Mouse (Mus musculus) midbrain, embryonic 12.5 days (tissue): ENCODE results near the gene Coro1b. TPM values are rescaled to one million over a fixed set of nuclear protein-coding genes. Genes with fewer than 3 reads are reported as not detected.
A peak's percentile ranks its signal among the peaks of the same experiment; 100 is the strongest.

ENCODE experiments used
- ATAC-seq: fragments of 200-750 bp; cut with Nextera tagmentation; 2 replicates; pipeline ENCODE4 v1.8.0; 2017; ENCODE audit warnings: low read depth, moderate TSS enrichment, moderate library complexity; ENCODE audit not compliant: low FRiP score
- H3K27ac ChIP-seq: fragments of 300-500 bp; sonication (generic); replicated peaks from 2 replicates; pipeline ENCODE4 v1.5.1; 2016; ENCODE audit warnings: mild to moderate bottlenecking
- H3K27me3 ChIP-seq: fragments of 300-500 bp; sonication (generic); 2 replicates; pipeline ENCODE4 v1.6.1; 2016; ENCODE audit warnings: mild to moderate bottlenecking
- H3K36me3 ChIP-seq: fragments of 300-500 bp; sonication (generic); 2 replicates; pipeline ENCODE4 v1.6.1; 2016
- H3K4me1 ChIP-seq: fragments of 300-500 bp; sonication (generic); 2 replicates; pipeline ENCODE4 v1.6.1; 2016
- H3K4me2 ChIP-seq: fragments of 300-500 bp; sonication (generic); replicated peaks from 2 replicates; pipeline ENCODE4 v1.6.1; 2016; ENCODE audit warnings: mild to moderate bottlenecking, moderate library complexity
- H3K4me3 ChIP-seq: fragments of 300-500 bp; sonication (generic); 2 replicates; pipeline ENCODE4 v1.5.1; 2016; ENCODE audit warnings: mild to moderate bottlenecking
- H3K9ac ChIP-seq: fragments of 300-500 bp; sonication (generic); replicated peaks from 2 replicates; pipeline ENCODE4 v1.6.1; 2016; ENCODE audit warnings: mild to moderate bottlenecking, moderate library complexity
- H3K9me3 ChIP-seq: fragments of 300-500 bp; sonication (generic); 2 replicates; pipeline ENCODE4 v1.6.1; 2016; ENCODE audit warnings: mild to moderate bottlenecking
- WGBS: fragments of 180-500 bp; shearing (Covaris S2); methylation state at CpG from one replicate; pipeline ENCODE4 v1.1.7; 2016; 5-methylcytosine and 5-hydroxymethylcytosine counted together
- polyA plus RNA-seq: library from polyadenylated mRNA; unstranded; fragments of >200 nt; fragmentation: Nextera tagmentation; extraction: Ambion mirVana; gene quantifications from 2 replicates; pipeline ENCODE4 v1.2.1, GENCODE M21; 2016

Coro1b gene
- polyA plus RNA-seq, 1 experiment from 2014 or later, result 133 TPM

- H3K36me3 ChIP-seq, result no peaks in the 10 kb centered on the region
- H3K27me3 ChIP-seq, result peaks cover 21% of the 10 kb centered on the region; the same call in 1 of the 2 replicates
- H3K4me1 ChIP-seq, result peaks cover 6% of the 10 kb centered on the region
- WGBS, result under 1% methylated on average over 42 of the region's 43 CpGs
- no peaks in the 10 kb centered on the region for H3K9me3 ChIP-seq
- peak overlapping the region; percentile 82 for H3K27ac ChIP-seq
- peak overlapping the region; percentile 77 for H3K4me2 ChIP-seq
- H3K9ac ChIP-seq, result peak overlapping the region; percentile 72
- H3K4me3 ChIP-seq, result peak overlapping the region; percentile 41
- ATAC-seq, result peak; percentile 95
Observed at GRCm38 (mm10) chr19:4169378-4169784, 21.0 kb downstream of the Coro1b start.

- Histone ChIP-seq H3K9me3 (no peaks in the 10 kb centered on the region), H3K9ac (peak overlapping the region; percentile 72), H3K27ac (peak overlapping the region; percentile 82), H3K36me3 (no peaks in the 10 kb centered on the region), H3K4me1 (peaks cover 7% of the 10 kb centered on the region), H3K4me3 (peak overlapping the region; percentile 41), H3K27me3 (peaks cover 25% of the 10 kb centered on the region; the same call in 1 of the 2 replicates), H3K4me2 (peak overlapping the region; percentile 77)
- peak; percentile 72 for ATAC-seq
- WGBS, result 8% methylated on average over 26 of the region's 27 CpGs
Observed at GRCm38 (mm10) chr19:4169810-4170209, 21.4 kb downstream of the Coro1b start.

- Histone ChIP-seq H3K4me2 (no peak overlapping the region), H3K9ac (no peak overlapping the region), H3K27ac (no peak overlapping the region), H3K36me3 (no peaks in the 10 kb centered on the region), H3K4me1 (peaks cover 17% of the 10 kb centered on the region), H3K4me3 (no peak overlapping the region), H3K27me3 (peaks cover 30% of the 10 kb centered on the region; the same call in 1 of the 2 replicates), H3K9me3 (no peaks in the 10 kb centered on the region)
- 86% methylated on average over 10 of the region's 10 CpGs for WGBS
- no peak for ATAC-seq
Observed at GRCm38 (mm10) chr19:4170723-4171392, 22.4 kb downstream of the Coro1b start.

GRCm38 (mm10) chr19:4171393-4172290 is 23.2 kb downstream of the Coro1b start:
- Histone ChIP-seq H3K4me3 (no peak overlapping the region), H3K36me3 (no peaks in the 10 kb centered on the region), H3K9me3 (no peaks in the 10 kb centered on the region), H3K4me2 (no peak overlapping the region), H3K9ac (peak overlapping the region; percentile 37; the same call in 1 of the 2 replicates), H3K27ac (no peak overlapping the region), H3K27me3 (peaks cover 35% of the 10 kb centered on the region), H3K4me1 (peaks cover 19% of the 10 kb centered on the region)
- no peak for ATAC-seq
- 73% methylated on average over 13 of the region's 13 CpGs for WGBS

GRCm38 (mm10) chr19:4172925-4173324 is 24.5 kb downstream of the Coro1b start:
- H3K27ac ChIP-seq, result no peak overlapping the region
- H3K9me3 ChIP-seq, result no peaks in the 10 kb centered on the region
- peaks cover 19% of the 10 kb centered on the region for H3K4me1 ChIP-seq
- no peak overlapping the region for H3K9ac ChIP-seq
- no peak overlapping the region for H3K4me2 ChIP-seq
- ATAC-seq, result no peak
- H3K27me3 ChIP-seq, result peaks cover 39% of the 10 kb centered on the region
- H3K4me3 ChIP-seq, result no peak overlapping the region
- WGBS, result 52% methylated on average over 11 of the region's 11 CpGs
- no peaks in the 10 kb centered on the region for H3K36me3 ChIP-seq

DNA sequence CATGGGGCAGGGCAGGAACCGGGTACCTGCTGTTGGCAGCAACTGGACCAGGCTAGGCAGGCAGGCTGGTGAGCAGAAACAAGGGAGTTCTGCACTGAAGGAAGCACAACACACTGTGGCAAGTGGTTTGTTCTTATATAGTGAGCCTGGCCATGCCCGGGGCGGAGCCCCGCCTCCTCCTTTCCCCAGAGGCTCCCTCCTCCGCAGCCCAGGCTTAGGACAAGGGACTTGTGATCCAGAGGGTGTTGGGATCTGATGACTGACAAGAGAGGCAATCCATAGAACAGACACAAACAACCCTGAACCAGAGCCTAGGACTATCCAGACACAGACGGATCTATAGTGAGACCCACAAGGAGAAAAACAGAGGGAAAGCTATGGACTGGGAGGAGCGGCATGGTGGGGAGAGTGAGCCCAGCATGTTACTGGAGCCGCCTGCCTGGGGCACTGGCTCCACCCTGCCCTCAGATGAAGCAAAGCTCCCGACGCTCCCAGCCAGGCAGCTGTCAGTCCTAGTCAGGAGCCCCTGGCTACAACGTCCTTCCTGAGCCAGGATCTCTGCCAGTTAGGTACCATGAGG is 27.0 kb downstream of the Coro1b start, which contains the start of gene Carns1:
Carns1 (minus strand) TSS at position 112 of the 580 bp plus-strand sequence.
- ATAC-seq, result peak; percentile 52; the same call in 1 of the 2 replicates
- H3K9ac ChIP-seq, result peak within 1 kb of the TSS; percentile 37
- peak within 1 kb of the TSS; percentile 2 for H3K4me3 ChIP-seq
- peaks cover 37% of the 10 kb centered on the region for H3K27me3 ChIP-seq
- peak within 1 kb of the TSS; percentile 46; the same call in 1 of the 2 replicates for H3K27ac ChIP-seq
- H3K4me2 ChIP-seq, result peak within 1 kb of the TSS; percentile 47
- no peaks in the 10 kb centered on the region for H3K36me3 ChIP-seq
- H3K4me1 ChIP-seq, result peaks cover 13% of the 10 kb centered on the region
- WGBS, result 4% methylated on average over 11 of the region's 11 CpGs
- no peaks in the 10 kb centered on the region for H3K9me3 ChIP-seq

GRCm38 (mm10) chr19:4180411-4180810 is 32.0 kb downstream of the Coro1b start:
- Histone ChIP-seq H3K4me3 (no peak overlapping the region), H3K4me1 (peaks cover 14% of the 10 kb centered on the region), H3K27me3 (peaks cover 10% of the 10 kb centered on the region; the same call in 1 of the 2 replicates), H3K36me3 (no peaks in the 10 kb centered on the region), H3K9ac (no peak overlapping the region), H3K27ac (no peak overlapping the region), H3K4me2 (no peak overlapping the region), H3K9me3 (no peaks in the 10 kb centered on the region)
- no peak for ATAC-seq
- WGBS, result 86% methylated on average over 7 of the region's 7 CpGs

DNA sequence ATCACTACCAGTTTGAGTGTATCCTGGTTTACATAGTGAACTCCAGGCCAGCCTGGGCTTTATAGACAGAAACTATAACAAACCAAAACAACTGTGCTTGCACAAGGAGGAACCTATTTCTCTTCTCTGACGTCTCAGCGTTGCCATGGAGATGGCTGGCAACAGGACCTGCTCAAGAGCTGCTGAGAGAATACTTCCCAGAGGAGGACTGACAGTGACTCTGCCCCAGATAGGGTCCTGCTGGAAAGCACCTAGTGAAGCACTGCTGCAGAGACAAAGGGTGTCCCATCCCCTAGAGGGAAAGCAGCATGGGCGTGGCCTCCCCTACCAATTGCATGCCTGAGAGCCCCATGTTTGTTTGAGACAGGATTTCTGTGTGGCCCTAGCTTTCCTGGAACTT is 33.5 kb downstream of the Coro1b start:
- Histone ChIP-seq H3K27me3 (peaks cover 1% of the 10 kb centered on the region; the same call in 1 of the 2 replicates), H3K4me2 (no peak overlapping the region), H3K4me1 (peaks cover 11% of the 10 kb centered on the region), H3K27ac (no peak overlapping the region), H3K36me3 (no peaks in the 10 kb centered on the region), H3K4me3 (no peak overlapping the region), H3K9ac (no peak overlapping the region), H3K9me3 (no peaks in the 10 kb centered on the region)
- WGBS, result 52% methylated on average over 3 of the region's 3 CpGs
- no peak for ATAC-seq

GRCm38 (mm10) chr19:4183689-4184088 is 35.3 kb downstream of the Coro1b start:
- 86% methylated on average over 2 of the region's 2 CpGs for WGBS
- Histone ChIP-seq H3K4me2 (no peak overlapping the region), H3K9me3 (no peaks in the 10 kb centered on the region), H3K27ac (no peak overlapping the region), H3K4me3 (no peak overlapping the region), H3K36me3 (no peaks in the 10 kb centered on the region), H3K4me1 (peaks cover 11% of the 10 kb centered on the region), H3K9ac (no peak overlapping the region), H3K27me3 (no peaks in the 10 kb centered on the region)
- no peak for ATAC-seq

DNA sequence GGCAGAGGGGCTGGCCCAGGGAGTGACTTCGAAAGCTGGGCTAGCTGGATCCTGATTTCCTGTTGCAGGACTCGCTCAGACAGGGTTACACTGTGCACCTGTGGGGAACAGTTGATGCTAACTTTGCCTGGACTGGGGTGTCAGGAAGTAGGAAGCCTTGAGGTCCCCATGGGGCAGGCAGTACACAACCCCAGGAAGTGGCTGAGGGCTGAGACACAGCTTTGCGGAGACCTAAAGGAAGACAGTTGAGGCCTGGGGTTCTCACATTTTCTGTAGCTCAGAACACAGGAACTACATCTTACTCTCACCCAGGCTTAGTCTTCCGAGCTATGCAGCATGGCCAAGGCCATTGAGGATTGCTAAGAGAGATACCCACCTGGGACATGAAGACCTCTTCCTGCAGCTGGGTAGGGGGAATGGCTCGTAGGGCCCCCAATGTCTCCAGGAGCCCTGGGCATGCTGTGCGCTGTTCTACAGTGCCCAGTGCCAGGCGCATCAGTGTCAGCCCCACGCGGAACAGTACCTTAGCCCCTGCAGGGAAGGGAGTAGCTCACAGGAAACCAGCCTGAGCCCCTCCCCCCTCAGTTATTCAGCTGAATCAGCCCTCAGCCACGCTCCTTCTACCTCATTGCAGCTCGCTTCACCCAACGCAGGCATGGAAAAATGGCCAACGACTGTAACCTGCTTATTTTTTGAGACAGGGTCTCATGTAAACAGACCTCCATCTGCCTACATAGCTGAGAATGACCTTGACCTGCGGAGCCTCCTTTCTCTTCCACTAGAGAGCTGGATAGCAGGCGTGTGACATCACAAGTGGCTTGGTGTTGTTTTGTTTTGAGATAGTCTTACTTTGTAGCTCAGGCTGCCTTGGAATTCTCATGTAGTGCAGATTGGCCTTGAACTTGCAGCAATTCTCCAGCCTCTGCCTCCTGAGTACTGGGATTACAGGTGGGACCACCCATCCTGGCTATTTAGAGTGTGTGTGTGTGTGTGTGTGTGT is 36.9 kb downstream of the Coro1b start:
- no peak for ATAC-seq
- Histone ChIP-seq H3K9me3 (no peaks in the 10 kb centered on the region), H3K4me2 (no peak overlapping the region), H3K27me3 (no peaks in the 10 kb centered on the region), H3K27ac (no peak overlapping the region), H3K36me3 (no peaks in the 10 kb centered on the region), H3K4me1 (peaks cover 11% of the 10 kb centered on the region), H3K4me3 (no peak overlapping the region), H3K9ac (no peak overlapping the region)
- WGBS, result 66% methylated on average over 15 of the region's 15 CpGs

DNA sequence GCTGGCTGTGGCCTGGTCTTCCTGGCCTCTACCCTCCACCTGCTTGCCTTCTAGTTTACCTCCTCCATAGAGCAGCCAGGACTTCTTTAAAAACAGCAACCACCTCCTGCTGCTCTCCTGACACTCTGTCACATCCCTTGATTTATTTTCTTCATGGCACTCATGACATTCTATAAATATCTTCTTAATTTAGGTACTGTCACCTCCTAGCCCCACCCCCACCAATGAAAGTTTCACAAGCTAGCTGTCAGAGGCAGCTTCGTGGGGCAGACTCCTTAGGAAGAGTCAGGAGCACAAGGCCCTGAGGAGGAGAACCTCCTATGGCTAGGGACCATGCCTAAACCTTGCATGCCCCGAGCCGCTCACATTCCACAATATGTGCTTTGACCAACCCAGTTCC is 38.9 kb downstream of the Coro1b start:
- 84% methylated on average over 3 of the region's 3 CpGs for WGBS
- no peak for ATAC-seq
- H3K9ac ChIP-seq, result 0 out of 2 replicates have a peak overlapping the region, but pooled peaks have one; percentile 12
- H3K27me3 ChIP-seq, result no peaks in the 10 kb centered on the region
- no peak overlapping the region for H3K4me2 ChIP-seq
- no peak overlapping the region for H3K4me3 ChIP-seq
- H3K27ac ChIP-seq, result no peak overlapping the region
- no peaks in the 10 kb centered on the region for H3K36me3 ChIP-seq
- peaks cover 11% of the 10 kb centered on the region for H3K4me1 ChIP-seq
- no peaks in the 10 kb centered on the region for H3K9me3 ChIP-seq
